Mouse (Mus musculus) midbrain, postnatal 0 days (tissue): Measurements from ENCODE around the gene Cd7. TPM values are rescaled to one million over a fixed set of nuclear protein-coding genes. Genes with fewer than 3 reads are reported as not detected.

Source experiments
- ATAC-seq: fragments of 200-750 bp; cut with Nextera tagmentation; 2 replicates; pipeline ENCODE4 v1.8.0; 2017; ENCODE audit warnings: moderate number of reproducible peaks, mild to moderate bottlenecking, moderate TSS enrichment, moderate library complexity; ENCODE audit not compliant: low FRiP score
- DNase-seq: peaks from one replicate; pipeline ENCODE4 v3.0.0-alpha.2; 2015; ENCODE audit warnings: low spot score
- H3K27ac ChIP-seq: fragments of 300-500 bp; sonication (generic); 2 replicates; pipeline ENCODE4 v1.5.1; 2014; ENCODE audit warnings: low read depth, mild to moderate bottlenecking, low read length, mixed read lengths
- H3K27me3 ChIP-seq: fragments of 300-500 bp; sonication (generic); 2 replicates; pipeline ENCODE4 v1.6.1; 2014; ENCODE audit warnings: low read length, control low read depth, mixed read lengths; ENCODE audit not compliant: insufficient read depth
- H3K36me3 ChIP-seq: fragments of 300-500 bp; sonication (generic); 2 replicates; pipeline ENCODE4 v1.6.1; 2014; ENCODE audit warnings: low read length, control low read depth, mixed read lengths; ENCODE audit not compliant: insufficient read depth
- H3K4me1 ChIP-seq: fragments of 300-500 bp; sonication (generic); 2 replicates; pipeline ENCODE4 v1.6.1; 2014; ENCODE audit warnings: mild to moderate bottlenecking, control low read depth, antibody characterized with exemption, low read length, mixed read lengths; ENCODE audit not compliant: insufficient read depth
- H3K4me2 ChIP-seq: fragments of 300-500 bp; sonication (generic); 2 replicates; pipeline ENCODE4 v1.6.1; 2014; ENCODE audit warnings: low read depth, mild to moderate bottlenecking, low read length, mixed read lengths; ENCODE audit not compliant: poor library complexity, severe bottlenecking
- H3K4me3 ChIP-seq: fragments of 300-500 bp; sonication (generic); 2 replicates; pipeline ENCODE4 v1.5.1; 2014; ENCODE audit warnings: low read depth, mild to moderate bottlenecking, low read length, moderate library complexity
- H3K9ac ChIP-seq: fragments of 300-500 bp; sonication (generic); replicated peaks from 2 replicates; pipeline ENCODE4 v1.6.1; 2014; ENCODE audit warnings: mild to moderate bottlenecking, low read length, moderate library complexity, mixed read lengths; ENCODE audit not compliant: poor library complexity, severe bottlenecking
- H3K9me3 ChIP-seq: fragments of 300-500 bp; sonication (generic); 2 replicates; pipeline ENCODE4 v1.6.1; 2016; ENCODE audit warnings: low read length, control low read depth
- CTCF ChIP-seq: IDR thresholded peaks from 2 replicates; pipeline ENCODE4 v1.5.1; 2016; ENCODE audit warnings: antibody characterized with exemption, mild to moderate bottlenecking
- WGBS: fragments of 180-500 bp; shearing (Covaris S2); extraction: QIAGEN DNeasy Blood & Tissue Kit; methylation state at CpG from one replicate; pipeline ENCODE4 v1.1.7; 2014; 5-methylcytosine and 5-hydroxymethylcytosine counted together
- polyA plus RNA-seq: library from polyadenylated mRNA; unstranded; fragments of >200 nt; fragmentation: Nextera tagmentation; extraction: Ambion mirVana; gene quantifications from 2 replicates; pipeline ENCODE4 v1.2.1, GENCODE M21; 2015
- total RNA-seq: library from RNA; depleted of rRNA; stranded (reverse); fragments of >200 nt; gene quantifications from 2 replicates; pipeline ENCODE4 v1.2.3, GENCODE M21; 2014; rRNA removed

Cd7 gene
- total RNA-seq (not detected in 2 replicates), polyA plus RNA-seq (not detected in 2 replicates)

GRCm38 (mm10) chr11:121039302-121039701 lies at the start of gene Cd7:
Gene Cd7, minus strand, starts transcription at chr11:121039418.
- TF ChIP-seq CTCF = no peak
- DNase-seq (no peak), ATAC-seq (no peak)
- no peaks in the 10 kb centered on the region for H3K27me3 ChIP-seq
- WGBS = 77% methylated on average over 5 of the region's 5 CpGs
- no peak within 1 kb of the TSS for H3K9ac ChIP-seq
- no peaks in the 10 kb centered on the region for H3K4me1 ChIP-seq
- no peaks in the 10 kb centered on the region for H3K9me3 ChIP-seq
- no peak within 1 kb of the TSS for H3K4me2 ChIP-seq
- no peak within 1 kb of the TSS for H3K4me3 ChIP-seq
- no peak within 1 kb of the TSS for H3K27ac ChIP-seq
- H3K36me3 ChIP-seq = no peaks in the 10 kb centered on the region

DNA sequence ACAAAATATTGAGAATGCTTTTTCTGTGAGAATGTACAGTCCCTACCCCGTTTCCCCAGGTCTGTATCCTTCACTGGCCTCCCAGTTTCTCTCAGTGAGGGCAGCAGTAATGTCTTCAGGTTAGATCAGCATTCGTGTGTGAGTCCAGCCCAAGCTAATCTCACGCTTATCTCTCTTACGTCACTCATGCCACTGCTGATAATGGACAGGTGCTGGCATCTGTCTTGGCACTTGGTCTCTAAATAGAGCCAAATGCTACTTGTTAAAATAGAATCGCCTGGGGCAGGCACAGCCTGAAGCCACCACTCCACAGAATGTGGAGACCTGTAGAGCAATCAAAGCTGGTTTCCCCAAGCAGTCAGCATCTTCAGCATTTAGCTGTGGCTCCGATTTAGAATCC lies 49.8 kb upstream of the Cd7 start:
- TF ChIP-seq CTCF = no peak
- H3K36me3 ChIP-seq = no peaks in the 10 kb centered on the region
- H3K4me1 ChIP-seq = no peaks in the 10 kb centered on the region
- H3K4me2 ChIP-seq = no peak overlapping the region
- DNase-seq = no peak
- H3K27ac ChIP-seq = no peak overlapping the region
- no peak overlapping the region for H3K4me3 ChIP-seq
- no peaks in the 10 kb centered on the region for H3K27me3 ChIP-seq
- WGBS = 84% methylated on average over 6 of the region's 6 CpGs
- no peak for ATAC-seq
- no peak overlapping the region for H3K9ac ChIP-seq
- no peaks in the 10 kb centered on the region for H3K9me3 ChIP-seq

DNA sequence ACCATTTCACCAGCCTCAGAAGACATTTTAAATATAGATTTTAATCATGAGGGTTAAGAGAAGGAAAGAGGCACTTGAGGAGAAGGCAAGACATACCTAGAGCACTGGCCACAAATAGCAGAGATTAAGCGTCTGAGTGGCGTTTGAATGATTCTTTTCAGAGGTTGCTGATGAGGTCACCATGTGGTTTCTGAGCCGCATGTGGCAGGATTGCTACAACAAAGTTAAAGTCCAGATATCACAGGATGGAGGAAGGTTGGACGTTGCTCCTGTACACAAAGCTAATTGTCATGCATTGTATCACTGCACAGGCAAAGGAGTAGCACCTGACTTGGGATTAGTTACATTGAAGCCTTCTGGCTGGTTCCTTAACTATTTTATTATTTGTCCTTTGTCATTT lies 47.1 kb upstream of the Cd7 start:
- Histone ChIP-seq H3K4me1 (no peaks in the 10 kb centered on the region), H3K4me3 (no peak overlapping the region), H3K9me3 (no peaks in the 10 kb centered on the region), H3K27me3 (no peaks in the 10 kb centered on the region), H3K4me2 (no peak overlapping the region), H3K27ac (no peak overlapping the region), H3K9ac (no peak overlapping the region), H3K36me3 (no peaks in the 10 kb centered on the region)
- 58% methylated on average over 4 of the region's 4 CpGs for WGBS
- DNase-seq (no peak), ATAC-seq (no peak)
- no peak for TF ChIP-seq CTCF

GRCm38 (mm10) chr11:121085181-121085580 lies 46.0 kb upstream of the Cd7 start:
- ATAC-seq (no peak), DNase-seq (no peak)
- 83% methylated on average over 5 of the region's 5 CpGs for WGBS
- Histone ChIP-seq H3K4me1 (no peaks in the 10 kb centered on the region), H3K4me2 (no peak overlapping the region), H3K9ac (no peak overlapping the region), H3K9me3 (no peaks in the 10 kb centered on the region), H3K27me3 (no peaks in the 10 kb centered on the region), H3K27ac (no peak overlapping the region), H3K4me3 (no peak overlapping the region), H3K36me3 (no peaks in the 10 kb centered on the region)
- TF ChIP-seq CTCF = no peak

GRCm38 (mm10) chr11:121082857-121083500 lies 43.8 kb upstream of the Cd7 start:
- no peak overlapping the region for H3K27ac ChIP-seq
- no peak overlapping the region for H3K4me2 ChIP-seq
- H3K9ac ChIP-seq = no peak overlapping the region
- TF ChIP-seq CTCF = no peak
- H3K36me3 ChIP-seq = no peaks in the 10 kb centered on the region
- WGBS = 77% methylated on average over 6 of the region's 6 CpGs
- ATAC-seq = no peak
- H3K4me3 ChIP-seq = no peak overlapping the region
- no peaks in the 10 kb centered on the region for H3K4me1 ChIP-seq
- no peaks in the 10 kb centered on the region for H3K27me3 ChIP-seq
- no peaks in the 10 kb centered on the region for H3K9me3 ChIP-seq
- no peak for DNase-seq

DNA sequence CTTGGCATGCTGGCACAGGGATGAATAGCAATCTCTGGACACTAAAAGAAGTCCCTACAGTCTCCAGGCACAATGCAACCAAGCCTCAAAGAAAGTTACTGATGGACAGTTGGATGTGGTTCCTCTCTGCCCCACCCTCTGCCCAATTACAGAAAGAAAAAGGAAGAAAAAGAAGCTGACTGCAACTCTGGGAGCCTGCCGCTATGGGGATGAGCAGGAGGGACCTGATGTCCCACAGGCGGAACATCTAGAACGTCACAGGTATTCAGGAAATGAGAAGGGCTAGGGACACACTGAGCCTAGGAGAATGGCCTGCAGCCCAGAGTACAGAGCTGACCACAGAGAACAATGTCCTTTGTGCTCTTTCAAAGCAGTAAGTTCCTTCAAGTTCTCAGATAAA lies 43.0 kb upstream of the Cd7 start:
- WGBS = 82% methylated on average over 3 of the region's 3 CpGs
- Histone ChIP-seq H3K4me2 (no peak overlapping the region), H3K4me3 (no peak overlapping the region)

More for the DNA sequence above, 43.0 kb upstream of the Cd7 start:
- Histone ChIP-seq H3K27ac (no peak overlapping the region), H3K36me3 (no peaks in the 10 kb centered on the region), H3K27me3 (no peaks in the 10 kb centered on the region), H3K4me1 (no peaks in the 10 kb centered on the region), H3K9me3 (no peaks in the 10 kb centered on the region), H3K9ac (no peak overlapping the region)
- DNase-seq (no peak), ATAC-seq (no peak)
- TF ChIP-seq CTCF = no peak
